Mouse (Mus musculus) G1E (cell line): ENCODE data around the gene Ccl27b. TPM values are rescaled to one million over a fixed set of nuclear protein-coding genes. Genes with fewer than 3 reads are reported as not detected.

ENCODE experiments used
- polyA plus RNA-seq: library from polyadenylated mRNA; stranded (reverse); fragments of >175 nt; gene quantifications from 2 replicates; pipeline ENCODE4 v1.2.3, GENCODE M21; 2012
- total RNA-seq, 2 experiments: library from RNA; stranded (forward) in 1 of 2; stranded (reverse) in 1 of 2; fragments of 200-1000 nt in 1 of 2; fragments of >200 nt in 1 of 2; fragmentation: Nextera tagmentation in 1 of 2; gene quantifications; 2 replicates each; pipeline ENCODE4 v1.2.3; 2014 to 2017

The Ccl27b gene
- total and polyA plus RNA-seq, 3 experiments = not detected

Other genes starting within 250 kb of the Ccl27b start
- not detected in 2 replicates for gene Gm21586, start 215.9 kb upstream of the Ccl27b start, total RNA-seq (2014; fragmentation: Nextera tagmentation)
- gene Gm21586, start 215.9 kb upstream of the Ccl27b start, total RNA-seq (2017) = not detected in 2 replicates
- gene Gm21586, start 215.9 kb upstream of the Ccl27b start, polyA plus RNA-seq = not detected in 2 replicates
- not detected in 2 replicates for gene Gm2163, start 188.5 kb upstream of the Ccl27b start, total RNA-seq (2014; fragmentation: Nextera tagmentation)
- not detected in 2 replicates for gene Gm2163, start 188.5 kb upstream of the Ccl27b start, total RNA-seq (2017)
- not detected in 2 replicates for gene Gm2163, start 188.5 kb upstream of the Ccl27b start, polyA plus RNA-seq
- not detected in 2 replicates for gene Fam205a2, start 127.1 kb upstream of the Ccl27b start, total RNA-seq (2014; fragmentation: Nextera tagmentation)
- gene Fam205a2, start 127.1 kb upstream of the Ccl27b start, total RNA-seq (2017) = not detected in 2 replicates
- gene Fam205a2, start 127.1 kb upstream of the Ccl27b start, polyA plus RNA-seq = not detected in 2 replicates
- not detected in 2 replicates for gene Gm10591, start 43.1 kb upstream of the Ccl27b start, total RNA-seq (2014; fragmentation: Nextera tagmentation)
- not detected in 2 replicates for gene Gm10591, start 43.1 kb upstream of the Ccl27b start, total RNA-seq (2017)
- gene Gm10591, start 43.1 kb upstream of the Ccl27b start, polyA plus RNA-seq = not detected in 2 replicates
- not detected in 2 replicates for gene Gm2564, start 25.5 kb upstream of the Ccl27b start, total RNA-seq (2014; fragmentation: Nextera tagmentation)
- gene Gm2564, start 25.5 kb upstream of the Ccl27b start, total RNA-seq (2017) = not detected in 2 replicates
- not detected in 2 replicates for gene Gm2564, start 25.5 kb upstream of the Ccl27b start, polyA plus RNA-seq
- gene Il11ra2, start 6.6 kb downstream of the Ccl27b start, total RNA-seq (2014; fragmentation: Nextera tagmentation) = not detected in 2 replicates
- not detected in 2 replicates for gene Il11ra2, start 6.6 kb downstream of the Ccl27b start, total RNA-seq (2017)
- gene Il11ra2, start 6.6 kb downstream of the Ccl27b start, polyA plus RNA-seq = not detected in 2 replicates
- not detected in 2 replicates for gene 4930578G10Rik, start 80.3 kb downstream of the Ccl27b start, total RNA-seq (2014; fragmentation: Nextera tagmentation)
- gene 4930578G10Rik, start 80.3 kb downstream of the Ccl27b start, total RNA-seq (2017) = 0.22 TPM in 1 of 2 replicates, not detected in the other
- gene 4930578G10Rik, start 80.3 kb downstream of the Ccl27b start, polyA plus RNA-seq = not detected in 2 replicates
- gene Ccl19, start 101.3 kb downstream of the Ccl27b start, total RNA-seq (2014; fragmentation: Nextera tagmentation) = not detected in 2 replicates
- not detected in 2 replicates for gene Ccl19, start 101.3 kb downstream of the Ccl27b start, total RNA-seq (2017)
- not detected in 2 replicates for gene Ccl19, start 101.3 kb downstream of the Ccl27b start, polyA plus RNA-seq
- not detected in 2 replicates for gene Ccl21a, start 118.7 kb downstream of the Ccl27b start, total RNA-seq (2014; fragmentation: Nextera tagmentation)
- gene Ccl21a, start 118.7 kb downstream of the Ccl27b start, total RNA-seq (2017) = not detected in 2 replicates
- gene Ccl21a, start 118.7 kb downstream of the Ccl27b start, polyA plus RNA-seq = not detected in 2 replicates
- 11.5 and 14.5 TPM in 2 replicates for gene Fam205a1, start 198.6 kb downstream of the Ccl27b start, total RNA-seq (2014; fragmentation: Nextera tagmentation)
- 0.12 and 0.16 TPM in 2 replicates for gene Fam205a1, start 198.6 kb downstream of the Ccl27b start, total RNA-seq (2017)
- gene Fam205a1, start 198.6 kb downstream of the Ccl27b start, polyA plus RNA-seq = 0.10 and 0.14 TPM in 2 replicates
- gene Gm12394, start 201.5 kb downstream of the Ccl27b start, total RNA-seq (2014; fragmentation: Nextera tagmentation) = 0.34 and 0.60 TPM in 2 replicates
- not detected in 2 replicates for gene Gm12394, start 201.5 kb downstream of the Ccl27b start, total RNA-seq (2017)
- gene Gm12394, start 201.5 kb downstream of the Ccl27b start, polyA plus RNA-seq = not detected in 2 replicates
- gene Fam205c, start 219.0 kb downstream of the Ccl27b start, total RNA-seq (2014; fragmentation: Nextera tagmentation) = not detected in 2 replicates
- 0.05 TPM in 1 of 2 replicates, not detected in the other for gene Fam205c, start 219.0 kb downstream of the Ccl27b start, total RNA-seq (2017)
- gene Fam205c, start 219.0 kb downstream of the Ccl27b start, polyA plus RNA-seq = 0.05 TPM in 1 of 2 replicates, not detected in the other